Mouse (Mus musculus) MEL (cell line): ENCODE data around the gene Alas2.

ENCODE experiments used
- BHLHE40 ChIP-seq: IDR thresholded peaks from 2 replicates; pipeline ENCODE4 v1.6.1; 2012; ENCODE audit warnings: low read depth, mild to moderate bottlenecking, inconsistent platforms, low read length, improper control_type of control experiment, borderline replicate concordance
- CTCF ChIP-seq, 3 experiments: IDR thresholded peaks in 2 of 3; conservative IDR thresholded peaks in 1 of 3; 2 replicates each; pipeline ENCODE4 v1.5.1; 2011 to 2012; ENCODE audit warnings: low read length in 3 of 3, low read depth in 2 of 3, mild to moderate bottlenecking in 2 of 3, improper control_type of control experiment in 1 of 3, inconsistent platforms in 1 of 3, mixed read lengths in 1 of 3, moderate library complexity in 1 of 3; ENCODE audit not compliant: control insufficient read depth in 1 of 3, insufficient read depth in 1 of 3, poor library complexity in 1 of 3, severe bottlenecking in 1 of 3
- EP300 ChIP-seq, 2 experiments: IDR thresholded peaks; 2 replicates each; pipeline ENCODE4 v1.6.1; 2011; ENCODE audit warnings: improper control_type of control experiment in 2 of 2, low read length in 2 of 2, low read depth in 1 of 2, mild to moderate bottlenecking in 1 of 2
- ETS1 ChIP-seq: IDR thresholded peaks from 2 replicates; pipeline ENCODE4 v1.6.1; 2012; ENCODE audit warnings: low read depth, mild to moderate bottlenecking, inconsistent platforms, low read length, improper control_type of control experiment, moderate library complexity
- GABPA ChIP-seq: IDR thresholded peaks from 2 replicates; pipeline ENCODE4 v1.6.1; 2012; ENCODE audit warnings: low read depth, mild to moderate bottlenecking, inconsistent platforms, low read length, improper control_type of control experiment, moderate library complexity
- JUND ChIP-seq: IDR thresholded peaks from 2 replicates; pipeline ENCODE4 v1.6.1; 2011; ENCODE audit warnings: low read depth, mild to moderate bottlenecking, improper control_type of control experiment, low read length
- MAFK ChIP-seq: IDR thresholded peaks from 2 replicates; pipeline ENCODE4 v1.6.1; 2011; ENCODE audit warnings: low read depth, mild to moderate bottlenecking, low read length, improper control_type of control experiment, borderline replicate concordance
- MAZ ChIP-seq: IDR thresholded peaks from 2 replicates; pipeline ENCODE4 v1.6.1; 2012; ENCODE audit warnings: low read depth, mild to moderate bottlenecking, inconsistent platforms, low read length, improper control_type of control experiment
- POLR2A ChIP-seq, 2 experiments: IDR thresholded peaks; 2 replicates each; pipeline ENCODE4 v1.6.1; 2011 to 2012; ENCODE audit warnings: low read length in 2 of 2, mild to moderate bottlenecking in 2 of 2, control low read depth in 1 of 2, improper control_type of control experiment in 1 of 2, low read depth in 1 of 2, moderate library complexity in 1 of 2; ENCODE audit not compliant: control insufficient read depth in 1 of 2, insufficient read depth in 1 of 2, poor library complexity in 1 of 2
- TAL1 ChIP-seq: IDR thresholded peaks from 2 replicates; pipeline ENCODE4 v1.6.1; 2012; ENCODE audit warnings: mild to moderate bottlenecking, inconsistent platforms, low read length, moderate library complexity, mixed read lengths
- USF1 ChIP-seq: IDR thresholded peaks from 2 replicates; pipeline ENCODE4 v1.6.1; 2014; ENCODE audit warnings: low read depth, mild to moderate bottlenecking, inconsistent platforms, low read length, improper control_type of control experiment, moderate library complexity

DNA sequence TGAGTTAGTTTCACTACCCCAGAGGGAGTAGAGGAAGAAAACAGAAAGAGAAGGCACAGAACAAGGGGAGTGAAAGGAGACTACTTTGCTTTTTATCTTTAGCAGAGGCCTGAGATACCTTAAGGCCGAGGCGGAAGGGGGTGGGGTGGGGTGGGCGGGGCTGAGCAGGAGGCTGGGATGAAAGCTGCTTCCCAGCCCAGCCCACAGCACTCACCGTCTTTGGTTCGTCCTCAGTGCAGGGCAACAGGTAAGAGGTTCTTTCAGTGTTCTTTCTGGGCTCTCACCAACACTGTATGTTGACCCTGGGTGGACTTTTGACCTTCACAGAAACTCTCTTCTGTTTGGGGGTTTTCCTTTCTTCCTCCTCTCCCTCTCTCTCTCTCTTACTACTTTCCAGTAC, at the start of gene Alas2:
- TF ChIP-seq TAL1 = no peak
- no peak for TF ChIP-seq USF1
- no peak for TF ChIP-seq BHLHE40
- no peak for TF ChIP-seq CTCF (IDR thresholded peaks at IDR 0.05 in 2 of 3, conservative IDR thresholded peaks at IDR 0.05 in 1 of 3; ENCODE audit: control insufficient read depth in 1 of 3, insufficient read depth in 1 of 3, low read depth in 2 of 3, low read length in 3 of 3, poor library complexity in 1 of 3, severe bottlenecking in 1 of 3)
- TF ChIP-seq MAZ = no peak
- no peak for TF ChIP-seq ETS1
- TF ChIP-seq MAFK = no peak
- TF ChIP-seq POLR2A (IDR thresholded peaks at IDR 0.05; ENCODE audit: control insufficient read depth in 1 of 2, insufficient read depth in 1 of 2, low read depth in 1 of 2, low read length in 2 of 2, poor library complexity in 1 of 2) = no peak
- TF ChIP-seq EP300 (IDR thresholded peaks at IDR 0.05; ENCODE audit: low read depth in 1 of 2, low read length in 2 of 2) = no peak
- no peak for TF ChIP-seq JUND
- TF ChIP-seq GABPA = no peak
